Mouse (Mus musculus) adrenal gland, adult 18-20 months (tissue): Measurements from ENCODE around the gene Vmn1r192. TPM values are rescaled to one million over a fixed set of nuclear protein-coding genes. Genes with fewer than 3 reads are reported as not detected.
"Not testable (repeated sequence)": the region's sequence is repeated elsewhere in the genome, so short reads cannot be mapped to it uniquely, and the experiment has no call there.

Experiments
- DNase-seq, 2 experiments: peaks; one replicate each; pipeline ENCODE4 v3.0.0; 2021 to 2022; ENCODE audit warnings: low spot score in 2 of 2
- long read RNA-seq, 2 experiments: library from polyadenylated mRNA; stranded (forward); transcript quantifications; one replicate each; pipeline ENCODE4 v2.0.0; 2021
- microRNA-seq, 2 experiments: library from miRNA; unstranded; fragments of <30 nt; microRNA quantifications; one replicate each; pipeline ENCODE4 v1.2.0; 2021; ENCODE audit warnings: borderline number of aligned reads in 2 of 2
- total RNA-seq, 2 experiments: library from RNA; stranded (reverse); gene quantifications; 1 replicate in 1 of 2; 2 replicates in 1 of 2; pipeline ENCODE4 v1.2.3; 2021

Gene Vmn1r192
- total RNA-seq: not detected
- long read RNA-seq, experiment 1: 0 reads
- long read RNA-seq, experiment 2: 0 reads

GRCm38 (mm10) chr13:22191041-22191440, at the start of gene Vmn1r192:
Gene Vmn1r192 (minus strand): TSS chr13:22191141.
- no peak for DNase-seq

DNA sequence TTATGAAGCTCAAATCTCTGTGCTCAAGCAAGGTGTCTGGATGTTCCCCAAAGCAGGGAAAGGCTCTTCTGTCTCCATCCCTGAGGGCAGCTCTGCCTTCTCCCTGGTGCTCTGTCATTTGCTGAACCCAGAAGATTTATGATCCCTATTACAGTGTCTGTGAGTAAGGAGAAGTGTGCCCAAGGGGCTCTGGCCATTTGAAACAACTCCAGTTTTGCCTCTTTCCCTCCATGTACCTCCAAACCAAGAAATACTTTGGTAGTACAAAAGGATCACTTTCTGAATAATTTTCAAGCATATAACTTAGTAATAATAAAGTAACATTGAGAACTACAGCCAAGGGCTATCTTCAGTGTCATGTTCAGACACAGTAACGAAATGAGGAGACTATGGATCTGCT, 32.1 kb upstream of the Vmn1r192 start, which contains the start of gene Vmn1r193:
Gene Vmn1r193, minus strand, starts transcription at position 101 of the 400 bp plus-strand sequence.
- DNase-seq: not testable (repeated sequence)

GRCm38 (mm10) chr13:22192756-22193155, 1.8 kb upstream of the Vmn1r192 start:
- not testable (repeated sequence) for DNase-seq

DNA sequence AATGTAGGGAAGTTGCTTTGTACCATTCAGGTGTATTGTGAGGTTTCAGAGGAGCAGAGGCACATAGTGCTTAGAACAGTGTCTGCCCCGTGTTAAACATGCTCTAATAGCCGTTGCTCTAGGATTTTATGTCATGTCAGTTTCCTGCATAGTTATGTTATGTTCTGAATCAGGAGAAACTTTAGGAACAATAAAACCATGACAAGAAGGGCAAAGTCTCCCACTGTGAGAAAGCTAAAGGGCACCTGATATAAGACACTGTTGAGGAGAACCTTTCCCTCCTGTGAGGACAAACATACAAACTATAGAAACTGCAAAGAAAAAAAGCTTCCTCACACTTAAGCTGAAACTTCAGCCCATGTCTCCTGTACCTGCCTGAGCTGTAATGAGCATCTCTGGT, 556 bp downstream of the Vmn1r192 start:
- no peak for DNase-seq

- DNase-seq: no peak
These were observed 1.6 kb downstream of the Vmn1r192 start for GRCm38 (mm10) chr13:22189313-22189712.

GRCm38 (mm10) chr13:22183869-22184268, 7.1 kb downstream of the Vmn1r192 start, which contains the start of gene Vmn1r191:
Gene Vmn1r191 (minus strand): TSS chr13:22183969.
- DNase-seq: no peak

DNA sequence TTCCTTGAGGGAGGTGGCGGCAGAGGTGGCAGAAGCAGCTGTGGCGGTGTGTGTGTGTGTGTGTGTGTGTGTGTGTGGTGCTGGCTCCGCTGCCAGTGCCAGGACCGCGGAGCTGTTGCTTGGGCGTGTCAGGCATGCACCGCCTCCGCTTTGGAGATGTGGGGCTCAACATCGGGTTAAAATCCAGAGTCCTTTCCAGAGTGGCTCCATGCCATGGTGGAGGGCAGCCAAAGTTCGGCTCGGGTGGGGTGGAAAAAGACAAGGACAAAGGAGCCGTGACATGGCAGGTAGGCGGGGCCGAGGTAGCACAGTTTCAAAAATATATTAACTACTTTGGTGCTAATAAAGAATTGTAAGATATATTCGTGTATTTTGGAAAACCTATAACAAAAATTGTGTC, 22.5 kb downstream of the Vmn1r192 start:
- no peak for DNase-seq

- DNase-seq: not testable (repeated sequence)
These were observed 54.2 kb downstream of the Vmn1r192 start for GRCm38 (mm10) chr13:22136495-22137293.

Small RNA genes within 50 kb of the gene (microRNA-seq; reads per million reads assigned to microRNA genes)
- gene Gm23282 (0 reads per million in 2 experiments), gene Gm25084 (0 reads per million in 2 experiments)

Other genes with a start within 250 kb of the Vmn1r192 start
- 1 to 10 TPM in 1 of 2 experiments, under 1 TPM in 1; 0.80 to 1.5 TPM for gene Zfp184, start 246.0 kb downstream of the Vmn1r192 start, total RNA-seq
- gene Pom121l2, start 209.9 kb downstream of the Vmn1r192 start, total RNA-seq: not detected
- under 1 TPM in 1 of 2 experiments, not detected in 1; 0.96 TPM for gene Prss16, start 181.4 kb downstream of the Vmn1r192 start, total RNA-seq
- gene Hist1h2ah, start 155.6 kb downstream of the Vmn1r192 start, total RNA-seq: 10 to 100 TPM in 1 of 2 experiments, not detected in 1; 16.5 TPM
- gene Hist1h2bk, start 155.3 kb downstream of the Vmn1r192 start, total RNA-seq: 10 to 100 TPM; 18.0 to 23.9 TPM
- 10 to 100 TPM; 40.1 to 68.2 TPM for gene Hist1h4i, start 149.8 kb downstream of the Vmn1r192 start, total RNA-seq
- 10 to 100 TPM; 11.9 to 12.2 TPM for gene Hist1h2ag, start 148.2 kb downstream of the Vmn1r192 start, total RNA-seq
- gene Hist1h2bj, start 147.9 kb downstream of the Vmn1r192 start, total RNA-seq: 10 to 100 TPM in 1 of 2 experiments, 1 to 10 TPM in 1; 8.0 to 15.6 TPM
- not detected for gene Vmn1r188, start 106.7 kb downstream of the Vmn1r192 start, total RNA-seq
- not detected for gene Vmn1r189, start 85.3 kb downstream of the Vmn1r192 start, total RNA-seq
- gene Vmn1r191, start 7.2 kb downstream of the Vmn1r192 start, total RNA-seq: not detected
- not detected for gene Vmn1r193, start 32.0 kb upstream of the Vmn1r192 start, total RNA-seq
- not detected for gene Vmn1r194, start 53.1 kb upstream of the Vmn1r192 start, total RNA-seq
- not detected for gene Vmn1r195, start 79.4 kb upstream of the Vmn1r192 start, total RNA-seq
- not detected for gene Vmn1r196, start 98.8 kb upstream of the Vmn1r192 start, total RNA-seq
- not detected for gene Vmn1r197, start 133.4 kb upstream of the Vmn1r192 start, total RNA-seq
- gene Vmn1r198, start 159.2 kb upstream of the Vmn1r192 start, total RNA-seq: not detected
- gene Vmn1r199, start 188.7 kb upstream of the Vmn1r192 start, total RNA-seq: not detected
- gene Vmn1r200, start 199.2 kb upstream of the Vmn1r192 start, total RNA-seq: not detected